ENCODE assay signal across 16 mouse cellular contexts in genomic region chr17:12160984-12161764, GRCm38 (mm10). TPM values are rescaled to one million over a fixed set of nuclear protein-coding genes. Genes with fewer than 3 reads are reported as not detected.
DNase-seq lines count a peak whose midpoint lies in the region; ATAC-seq and TF ChIP-seq lines count a peak whose summit lies in the region.
"Had no signal": no experiment of that assay in that cellular context is flagged by ENCODE, and none has a peak within 500 bp of the region (broad histone marks: within the 10 kb centered on the region; RNA-seq: fewer than 3 reads in every experiment).

No protein-coding gene starts in this region.

- H3K9me3 ChIP-seq in heart, embryonic 12.5 days (replicated peaks), result no peaks in the 10 kb centered on the region
- no peaks in the 10 kb centered on the region for H3K9me3 ChIP-seq in lung, postnatal 0 days (ENCODE audit: low read length)
- H3K9me3 ChIP-seq in forebrain, embryonic 12.5 days, result no peaks in the 10 kb centered on the region
- H3K9me3 ChIP-seq: embryonic facial prominence, embryonic 15.5 days; heart, embryonic 15.5 days; midbrain, embryonic 12.5 days had no signal

- no peaks in the 10 kb centered on the region for H3K27me3 ChIP-seq in heart, embryonic 12.5 days (replicated peaks)
- H3K27me3 ChIP-seq in lung, postnatal 0 days (replicated peaks; ENCODE audit: insufficient read depth, low read length), result no peaks in the 10 kb centered on the region
- no peaks in the 10 kb centered on the region for H3K27me3 ChIP-seq in forebrain, embryonic 12.5 days
- H3K27me3 ChIP-seq: embryonic facial prominence, embryonic 15.5 days; heart, embryonic 15.5 days; midbrain, embryonic 12.5 days had no signal

- H3K4me1 ChIP-seq in heart, embryonic 12.5 days (replicated peaks), result peaks cover 14% of the 10 kb centered on the region
- peaks cover 10% of the 10 kb centered on the region for H3K4me1 ChIP-seq in lung, postnatal 0 days (ENCODE audit: insufficient read depth, low read depth, low read length)
- H3K4me1 ChIP-seq in forebrain, embryonic 12.5 days, result peaks cover 14% of the 10 kb centered on the region; the same call in 1 of the 2 replicates

- no peak overlapping the region for H3K9ac ChIP-seq in heart, embryonic 12.5 days
- no peak overlapping the region for H3K9ac ChIP-seq in lung, postnatal 0 days (replicated peaks; ENCODE audit: low read depth)
- H3K9ac ChIP-seq in forebrain, embryonic 12.5 days, result no peak overlapping the region
- H3K9ac ChIP-seq: embryonic facial prominence, embryonic 15.5 days; heart, embryonic 15.5 days; midbrain, embryonic 12.5 days had no signal

- TF ChIP-seq EP300 in lung, postnatal 0 days (IDR thresholded peaks at IDR 0.05), result no peak

- no peak overlapping the region for H3K4me3 ChIP-seq in heart, embryonic 12.5 days
- H3K4me3 ChIP-seq in lung, postnatal 0 days (ENCODE audit: low read depth, low read length), result no peak overlapping the region
- no peak overlapping the region for H3K4me3 ChIP-seq in forebrain, embryonic 12.5 days (replicated peaks)
- H3K4me3 ChIP-seq: embryonic facial prominence, embryonic 15.5 days; heart, embryonic 15.5 days; midbrain, embryonic 12.5 days had no signal

- H3K36me3 ChIP-seq in heart, embryonic 12.5 days, result peaks cover 7% of the 10 kb centered on the region; the same call in 1 of the 2 replicates
- no peaks in the 10 kb centered on the region for H3K36me3 ChIP-seq in lung, postnatal 0 days (ENCODE audit: insufficient read depth, low read length)
- peaks cover 8% of the 10 kb centered on the region for H3K36me3 ChIP-seq in forebrain, embryonic 12.5 days (replicated peaks)
- H3K36me3 ChIP-seq: embryonic facial prominence, embryonic 15.5 days; heart, embryonic 15.5 days had no signal

- H3K4me2 ChIP-seq in heart, embryonic 12.5 days, result no peak overlapping the region
- H3K4me2 ChIP-seq in lung, postnatal 0 days (replicated peaks; ENCODE audit: low read depth, low read length), result no peak overlapping the region
- H3K4me2 ChIP-seq in forebrain, embryonic 12.5 days, result no peak overlapping the region
- H3K4me2 ChIP-seq: embryonic facial prominence, embryonic 15.5 days; heart, embryonic 15.5 days; midbrain, embryonic 12.5 days had no signal

- no peak overlapping the region for H3K27ac ChIP-seq in heart, embryonic 12.5 days (ENCODE audit: poor library complexity, severe bottlenecking)
- H3K27ac ChIP-seq in lung, postnatal 0 days (ENCODE audit: low read length), result no peak overlapping the region
- no peak overlapping the region for H3K27ac ChIP-seq in forebrain, embryonic 12.5 days
- H3K27ac ChIP-seq: embryonic facial prominence, embryonic 15.5 days; heart, embryonic 15.5 days; midbrain, embryonic 12.5 days had no signal

- no peak for TF ChIP-seq CTCF in lung, postnatal 0 days (IDR thresholded peaks at IDR 0.05)

- DNase-seq in heart, adult 18-20 months, result peak; percentile 44 to 58
- peak; percentile 74 for DNase-seq in lung, postnatal 0 days (ENCODE audit: low spot score)
- no peak for DNase-seq in lung, postnatal 10 days
- DNase-seq in adrenal gland, postnatal 25 days, result peak; percentile 43
- DNase-seq in thymus, postnatal 4 days, result no peak
- DNase-seq: kidney, postnatal 25 days; retina, postnatal 1 day; thymus, postnatal 25 days had no signal

- WGBS in heart, embryonic 12.5 days, result 94% methylated on average over 13 of the region's 13 CpGs
- WGBS in lung, postnatal 0 days, result 74% methylated on average over 13 of the region's 13 CpGs
- 92% methylated on average over 13 of the region's 13 CpGs for WGBS in forebrain, embryonic 12.5 days

- ATAC-seq in heart, embryonic 12.5 days (ENCODE audit: insufficient number of reproducible peaks, low FRiP score), result no peak
- ATAC-seq in lung, postnatal 0 days, result peak; percentile 84
- ATAC-seq in forebrain, embryonic 12.5 days (ENCODE audit: low FRiP score), result no peak
- ATAC-seq in activated CD4-positive, CD25-positive, alpha-beta regulatory T cell, adult 4 months, result no peak
- ATAC-seq: forebrain, embryonic 16.5 days; hindbrain, embryonic 16.5 days had no signal

RNA-seq across cellular contexts. Expression of gene Agpat4, which starts 42.7 kb away (rescaled TPM):
- total RNA-seq in heart, adult 18-20 months (2021), result 1 to 10 TPM; 3.7 to 4.5 TPM
- 20.3 and 21.1 TPM in 2 replicates for polyA plus RNA-seq in heart, embryonic 12.5 days (2016; fragmentation: Nextera tagmentation; extraction: Ambion mirVana)
- polyA plus RNA-seq in lung, postnatal 0 days (2015; fragmentation: Nextera tagmentation; extraction: Ambion mirVana), result 58.2 and 66.2 TPM in 2 replicates
- total RNA-seq in adrenal gland, postnatal 25 days (2021), result 29.8 and 34.1 TPM in 2 replicates
- polyA plus RNA-seq in forebrain, embryonic 12.5 days (2016; fragmentation: Nextera tagmentation; extraction: Ambion mirVana), result 40.6 and 40.9 TPM in 2 replicates
- 10 to 100 TPM; 15.7 to 24.8 TPM for polyA plus RNA-seq in activated CD4-positive, CD25-positive, alpha-beta regulatory T cell, adult 4 months (2017; shearing (Covaris generic))

Comparison
In these comparisons a context has a peak if more than half of its experiments do, and no peak if none do; other contexts are left out.
1. DNase-seq: peak in heart, adult 18-20 months (2 of 2), lung, postnatal 0 days (single experiment) and adrenal gland, postnatal 25 days (single experiment); none in lung, postnatal 10 days (single experiment) and thymus, postnatal 4 days (single experiment).